Mouse (Mus musculus): ENCODE measurements around the gene 0610012G03Rik.

GRCm38 (mm10) chr16:31980946-31981345, 32.7 kb upstream of the 0610012G03Rik start:
- TF ChIP-seq CTCF (IDR thresholded peaks at IDR 0.05; ENCODE audit: low read depth, low read length) (peak; percentile 41), POLR2A (IDR thresholded peaks at IDR 0.05; ENCODE audit: insufficient read depth, low read length) (no peak)

Measured in ES-Bruce4 (cell line).